Mouse (Mus musculus) heart, postnatal 4 days (tissue): ENCODE measurements at regions not wholly inside any gene's neighbourhood (a gene's known extent, or its start where the extent isn't known, plus 50 kb on each side); places are given as distances from the start of the nearest gene placed in this dataset.

Source experiments
- DNase-seq: peaks from one replicate; pipeline ENCODE4 v3.0.0; 2021

GRCm38 (mm10) chr12:39952854-39953253 is 85.0 kb downstream of the Arl4a start:
- no peak for DNase-seq

DNA sequence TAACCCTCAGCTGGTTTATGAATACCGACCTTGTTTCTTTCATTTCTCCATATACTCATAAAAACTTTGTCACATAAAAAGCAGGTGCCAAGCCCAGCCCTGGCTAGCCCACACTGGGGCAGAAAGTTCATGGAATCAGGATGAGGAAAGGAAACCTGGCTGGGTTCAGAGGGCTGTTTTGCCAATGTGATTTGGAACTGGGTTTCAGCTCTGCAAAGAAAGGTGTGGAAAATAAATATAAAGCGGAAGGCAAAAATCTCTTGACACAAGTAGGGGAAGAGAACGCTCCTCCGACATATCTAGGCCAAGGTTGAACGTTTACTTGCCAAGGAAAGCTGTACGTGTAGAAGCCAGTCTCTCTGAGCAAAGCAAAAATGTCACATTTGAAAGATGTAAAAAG is 85.9 kb downstream of the Arl4a start:
- DNase-seq = no peak

DNA sequence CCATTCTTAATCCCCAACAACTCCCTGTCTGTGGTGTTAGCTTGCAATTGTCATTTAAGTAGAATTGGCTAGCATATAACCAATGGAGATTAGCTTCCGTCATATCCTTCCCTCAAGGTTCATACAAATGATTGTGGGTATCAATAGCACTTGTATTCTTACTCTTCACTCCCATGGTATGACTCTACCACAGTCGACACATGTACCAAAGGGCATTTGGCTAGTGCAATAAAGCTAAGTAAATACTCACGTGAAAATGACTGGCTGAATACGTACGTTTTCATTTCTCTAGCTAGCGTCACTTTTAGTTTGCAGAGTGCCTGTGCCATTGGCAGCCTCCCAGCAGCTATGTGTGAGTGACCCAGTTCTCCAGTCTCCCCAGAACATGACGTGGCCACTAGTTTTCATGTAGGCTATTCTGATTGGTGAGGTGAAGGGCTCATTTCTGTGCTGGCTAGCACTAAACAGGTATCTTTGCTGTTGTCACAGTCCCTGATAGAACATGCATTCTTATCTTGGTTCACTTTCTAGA is 87.5 kb downstream of the Arl4a start:
- peak; percentile 11 for DNase-seq

GRCm38 (mm10) chr12:39942910-39943309 is 94.9 kb downstream of the Arl4a start:
- DNase-seq = no peak

DNA sequence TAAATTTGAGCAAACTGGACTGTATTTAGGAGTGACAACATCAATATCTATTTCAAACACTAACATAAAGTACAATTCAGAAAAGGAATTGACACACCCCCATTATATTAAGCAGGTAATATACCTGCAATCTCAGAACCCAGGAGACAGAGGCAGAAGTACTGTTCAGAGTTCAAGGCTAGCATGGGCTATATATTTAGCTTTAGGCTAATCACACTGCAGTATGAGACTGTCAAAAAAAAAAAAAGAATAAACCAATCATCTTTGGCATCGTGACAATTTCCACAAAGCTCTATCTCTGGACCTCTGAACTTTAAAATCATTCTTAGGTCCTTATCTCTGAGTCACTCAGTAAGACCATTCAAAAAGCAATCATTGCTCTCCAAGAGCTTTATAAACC is 96.7 kb downstream of the Arl4a start:
- no peak for DNase-seq

DNA sequence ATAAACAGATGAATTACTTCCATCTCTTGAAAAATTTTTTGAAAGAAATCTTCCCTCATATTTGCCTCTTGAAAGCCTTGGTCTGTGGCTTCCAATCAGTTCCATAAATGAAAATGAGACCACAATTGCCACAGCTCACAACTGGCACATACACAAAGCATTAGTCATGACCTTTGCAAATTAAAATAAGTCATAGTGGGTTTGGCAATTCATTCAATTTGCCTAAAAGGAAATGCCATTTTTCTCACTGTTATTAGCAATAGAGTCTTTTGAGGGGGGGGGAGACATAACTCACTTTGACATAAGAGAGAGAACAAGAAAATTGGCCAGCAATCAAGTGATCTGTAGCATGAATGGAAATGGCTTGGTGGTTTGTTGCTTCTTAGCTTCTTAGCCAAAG is 98.8 kb downstream of the Arl4a start:
- DNase-seq = no peak

DNA sequence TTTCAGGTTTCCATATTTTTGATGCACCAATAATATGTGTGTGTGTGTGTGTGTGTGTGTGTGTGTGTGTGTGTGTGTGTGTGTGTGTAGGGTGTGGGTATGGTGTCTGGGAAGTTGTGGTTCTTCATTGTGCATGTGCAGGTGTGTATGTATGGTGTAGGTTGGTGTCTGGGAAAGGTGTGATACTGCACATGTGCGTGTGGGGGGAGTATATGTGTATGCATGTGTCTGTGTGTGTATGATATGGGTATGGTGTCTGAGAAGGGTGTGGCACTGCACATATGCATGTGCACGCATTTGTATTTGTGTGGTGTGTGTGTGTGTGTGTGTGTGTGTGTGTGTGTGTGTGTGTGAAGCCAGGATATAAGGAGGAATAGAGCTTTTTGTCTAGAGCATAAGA is 99.6 kb downstream of the Arl4a start:
- DNase-seq = no peak

- no peak for DNase-seq
Observed at GRCm38 (mm10) chr12:39936331-39936730, 101.5 kb downstream of the Arl4a start.

DNA sequence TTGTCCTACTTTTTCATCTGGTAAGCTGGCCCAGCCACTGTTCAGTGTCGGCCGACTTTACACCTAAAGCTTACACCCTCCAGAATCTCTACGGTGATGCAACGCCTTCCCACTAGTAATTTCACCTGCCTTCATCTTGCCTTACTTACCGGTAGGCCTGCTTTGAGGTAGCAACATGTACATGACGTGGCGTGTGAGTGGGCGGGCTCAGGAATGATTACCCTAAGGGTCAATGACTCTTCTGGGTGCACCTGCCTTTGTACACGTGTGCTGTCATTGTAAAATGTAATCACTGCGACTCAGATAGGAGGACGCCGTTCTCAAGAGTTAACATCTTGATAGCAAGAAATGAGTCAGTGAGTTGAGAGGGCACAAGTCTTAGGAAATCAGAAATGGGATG is 102.0 kb downstream of the Arl4a start:
- no peak for DNase-seq

GRCm38 (mm10) chr12:39934877-39935276 is 102.9 kb downstream of the Arl4a start:
- DNase-seq = no peak

DNA sequence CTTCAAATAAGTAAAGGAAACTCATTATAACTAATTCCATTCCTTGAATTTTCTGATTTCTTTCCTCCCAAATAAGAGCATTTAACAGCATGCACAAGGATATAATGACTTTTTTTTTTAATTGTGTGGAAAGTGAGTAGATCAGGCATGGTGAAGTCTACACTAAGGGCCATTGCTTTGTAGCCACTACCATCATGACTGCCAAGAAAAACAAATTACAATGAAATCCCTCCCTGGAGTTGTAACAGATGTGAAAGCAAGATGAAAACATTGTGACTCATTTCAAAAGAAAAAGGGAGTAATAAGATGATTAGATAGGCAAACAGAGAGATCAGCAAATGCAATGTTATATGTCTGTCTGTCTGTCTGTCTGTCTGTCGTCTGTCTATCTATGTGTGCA is 106.6 kb downstream of the Arl4a start:
- DNase-seq = no peak

DNA sequence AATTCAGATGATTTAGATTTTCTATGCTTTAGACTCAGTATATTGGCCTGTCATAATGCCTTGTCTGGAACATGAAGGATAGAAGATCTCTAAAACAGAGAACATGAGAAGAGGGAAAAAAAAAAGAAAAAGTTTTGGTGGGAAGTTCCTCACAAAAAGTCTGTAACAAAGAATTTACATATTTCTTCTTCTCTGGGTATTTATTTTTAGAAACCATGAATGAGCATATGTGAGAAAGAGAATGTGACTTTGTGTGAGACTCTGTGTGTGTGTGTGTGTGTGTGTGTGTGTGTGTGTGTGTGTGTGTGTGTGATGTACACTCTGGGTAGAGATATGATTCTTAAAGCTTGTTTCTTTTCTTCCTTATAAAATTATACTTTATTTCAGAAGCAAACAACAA is 109.9 kb downstream of the Arl4a start:
- no peak for DNase-seq

DNA sequence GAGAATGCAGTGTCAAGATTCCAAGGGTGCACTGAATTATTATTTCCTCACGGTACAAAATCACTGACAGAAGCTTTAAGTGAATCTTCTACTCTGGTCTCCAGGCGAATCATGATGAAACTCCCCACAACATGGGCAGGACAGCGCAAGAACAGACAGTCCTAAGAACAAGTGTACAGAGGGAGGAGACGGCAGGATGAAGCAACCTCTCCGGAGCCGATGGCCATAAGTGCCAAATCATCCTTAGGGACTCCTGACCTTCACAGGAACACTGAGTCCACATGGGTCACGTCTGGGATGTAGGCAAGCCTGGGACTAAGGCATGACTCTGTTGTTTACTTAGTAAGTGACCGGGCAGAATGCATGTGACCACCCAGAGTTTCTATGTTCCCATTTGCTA is 110.8 kb downstream of the Arl4a start:
- DNase-seq = no peak

DNA sequence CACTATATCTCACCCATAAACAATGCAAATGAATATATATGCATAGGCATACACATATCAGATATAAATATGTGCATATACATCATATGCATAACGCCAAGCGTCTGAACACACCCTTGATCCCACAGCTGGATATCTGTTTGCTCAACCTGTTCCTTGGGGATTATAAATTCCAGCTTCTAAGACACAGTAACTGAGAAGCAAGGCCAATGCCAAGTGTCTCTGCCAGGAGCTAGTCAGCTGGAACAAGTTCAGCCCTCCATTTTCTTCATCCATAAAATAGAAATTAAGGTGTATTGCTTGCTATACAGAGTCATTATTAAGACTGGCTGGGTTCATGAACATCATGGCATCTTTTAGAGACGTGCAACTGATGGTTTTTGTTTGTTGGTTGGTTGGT is 116.3 kb downstream of the Arl4a start:
- no peak for DNase-seq

GRCm38 (mm10) chr12:39920466-39920913 is 117.3 kb downstream of the Arl4a start:
- DNase-seq = peak; percentile 32

GRCm38 (mm10) chr12:39919909-39920308 is 117.9 kb downstream of the Arl4a start:
- no peak for DNase-seq

GRCm38 (mm10) chr12:39888493-39888892 is 149.3 kb downstream of the Arl4a start:
- no peak for DNase-seq

DNA sequence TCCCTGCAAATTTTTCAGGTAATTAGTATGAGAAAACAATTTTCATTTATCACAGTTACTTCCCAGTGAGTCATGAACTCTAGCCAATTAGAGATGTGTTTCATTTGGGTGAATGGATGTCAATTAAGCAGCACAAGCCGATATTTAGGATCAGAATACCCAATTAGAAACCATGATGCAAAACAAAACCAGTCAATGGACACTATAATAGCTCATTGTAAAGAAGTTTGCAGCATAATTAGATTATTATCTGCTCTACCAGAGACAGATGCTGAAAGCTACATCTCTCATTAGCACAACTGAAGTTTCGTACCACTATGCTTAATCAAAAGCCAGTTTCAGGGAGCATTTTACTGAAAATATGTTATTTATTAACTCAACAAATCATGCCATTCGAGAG is 152.5 kb downstream of the Arl4a start:
- no peak for DNase-seq

DNA sequence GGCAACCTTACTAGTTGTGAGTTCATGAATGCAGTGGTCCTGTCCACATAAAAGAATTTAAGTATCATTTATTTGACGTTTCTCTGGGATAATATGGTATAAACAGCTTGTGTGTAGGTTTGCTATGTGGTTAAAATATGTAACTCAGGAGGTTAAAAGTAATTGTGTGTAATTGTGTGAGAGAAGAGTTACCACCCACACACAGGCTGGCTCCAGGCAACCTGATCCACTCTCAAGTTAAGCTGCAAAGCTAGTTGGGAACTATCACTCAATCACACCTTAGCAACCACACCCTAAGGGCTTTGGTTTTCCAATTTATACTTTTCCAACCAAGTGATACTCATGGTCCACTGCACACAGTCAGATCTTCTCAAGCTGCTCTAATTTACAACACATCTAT is 157.5 kb downstream of the Arl4a start:
- DNase-seq = no peak

- no peak for DNase-seq
Observed at GRCm38 (mm10) chr12:39873917-39874316, 163.9 kb downstream of the Arl4a start.

DNA sequence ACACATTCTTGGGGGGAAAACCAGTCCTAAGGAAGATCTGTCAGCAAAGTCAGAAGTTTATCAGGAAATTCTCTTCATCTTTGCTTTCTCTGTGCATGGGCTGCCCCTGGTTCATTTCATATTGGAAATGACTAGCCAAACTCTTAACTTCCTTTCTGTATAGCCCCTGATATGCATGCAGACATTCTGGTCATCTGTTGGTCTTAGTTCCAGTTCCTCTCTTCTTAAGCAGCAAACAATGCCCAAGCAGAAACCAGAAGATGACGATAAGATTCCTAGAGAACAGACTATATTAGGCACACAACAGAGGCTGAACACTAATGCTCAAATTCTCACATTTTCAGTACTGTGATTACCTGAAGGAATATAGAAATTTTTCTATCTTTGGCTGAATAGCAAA is 176.0 kb downstream of the Arl4a start:
- no peak for DNase-seq

- DNase-seq = no peak
Observed at GRCm38 (mm10) chr12:39851610-39852009, 186.2 kb downstream of the Arl4a start.

GRCm38 (mm10) chr12:39849346-39850058 is 188.3 kb downstream of the Arl4a start:
- DNase-seq = no peak

- no peak for DNase-seq
Observed at GRCm38 (mm10) chr12:39840615-39841014, 197.2 kb downstream of the Arl4a start.

- no peak for DNase-seq
Observed at GRCm38 (mm10) chr12:39840179-39840578, 197.6 kb downstream of the Arl4a start.
